Mouse (Mus musculus) heart, embryonic 13.5 days (tissue): ENCODE results near the gene Sik1. TPM values are rescaled to one million over a fixed set of nuclear protein-coding genes. Genes with fewer than 3 reads are reported as not detected.

ENCODE experiments used
- ATAC-seq: fragments of 200-750 bp; cut with Nextera tagmentation; 2 replicates; pipeline ENCODE4 v1.8.0; 2017; ENCODE audit warnings: moderate TSS enrichment; ENCODE audit not compliant: insufficient number of reproducible peaks, low FRiP score, low TSS enrichment; ENCODE audit errors: extremely low read depth
- H3K27ac ChIP-seq: fragments of 300-500 bp; sonication (generic); replicated peaks from 2 replicates; pipeline ENCODE4 v1.5.1; 2015; ENCODE audit warnings: moderate library complexity, mild to moderate bottlenecking, inconsistent platforms
- H3K27me3 ChIP-seq: fragments of 300-500 bp; sonication (generic); replicated peaks from 2 replicates; pipeline ENCODE4 v1.6.1; 2015; ENCODE audit warnings: mild to moderate bottlenecking, inconsistent platforms
- H3K36me3 ChIP-seq: fragments of 300-500 bp; sonication (generic); 2 replicates; pipeline ENCODE4 v1.6.1; 2015; ENCODE audit warnings: mild to moderate bottlenecking, inconsistent platforms
- H3K4me1 ChIP-seq: fragments of 300-500 bp; sonication (generic); 2 replicates; pipeline ENCODE4 v1.6.1; 2015; ENCODE audit warnings: inconsistent platforms
- H3K4me2 ChIP-seq: fragments of 300-500 bp; sonication (generic); 2 replicates; pipeline ENCODE4 v1.6.1; 2015; ENCODE audit warnings: inconsistent platforms, mild to moderate bottlenecking, moderate library complexity
- H3K4me3 ChIP-seq: fragments of 300-500 bp; sonication (generic); 2 replicates; pipeline ENCODE4 v1.5.1; 2015; ENCODE audit warnings: moderate library complexity, mild to moderate bottlenecking, inconsistent platforms
- H3K9ac ChIP-seq: fragments of 300-500 bp; sonication (generic); 2 replicates; pipeline ENCODE4 v1.6.1; 2015; ENCODE audit warnings: inconsistent platforms, mild to moderate bottlenecking, moderate library complexity
- H3K9me3 ChIP-seq: fragments of 300-500 bp; sonication (generic); 2 replicates; pipeline ENCODE4 v1.6.1; 2016; ENCODE audit warnings: inconsistent platforms
- WGBS: fragments of 180-500 bp; shearing (Covaris S2); methylation state at CpG from one replicate; pipeline ENCODE4 v1.1.7; 2015; ENCODE audit warnings: mixed read lengths; 5-methylcytosine and 5-hydroxymethylcytosine counted together
- polyA plus RNA-seq: library from polyadenylated mRNA; unstranded; fragments of >200 nt; fragmentation: Nextera tagmentation; extraction: Ambion mirVana; gene quantifications from 2 replicates; pipeline ENCODE4 v1.2.1, GENCODE M21; 2015

Sik1 gene
- polyA plus RNA-seq, 1 experiment from 2014 or later = 17.6 TPM

DNA sequence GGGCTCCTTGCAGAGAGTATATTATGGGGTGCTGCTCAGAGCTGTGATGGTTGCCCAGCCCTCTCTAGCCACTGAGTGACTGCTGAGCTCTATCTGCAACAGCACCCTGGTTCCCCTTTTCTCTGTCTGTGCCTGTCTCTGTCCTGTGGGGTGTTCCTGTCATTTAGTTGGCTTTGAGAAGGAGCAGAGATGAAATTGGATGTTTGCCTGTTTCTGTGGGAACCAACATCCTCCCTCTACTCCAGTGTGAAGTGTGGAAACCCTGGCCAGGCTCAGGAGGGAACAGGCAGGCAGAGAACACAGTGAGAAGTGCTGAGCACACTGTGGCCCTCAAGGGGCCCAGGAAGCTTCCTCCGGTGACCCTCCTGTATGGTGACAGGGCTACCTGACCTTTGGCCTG, 40.8 kb downstream of the Sik1 start:
- Histone ChIP-seq H3K27ac (no peak overlapping the region), H3K4me1 (peaks cover 22% of the 10 kb centered on the region), H3K4me2 (no peak overlapping the region), H3K9ac (no peak overlapping the region), H3K36me3 (no peaks in the 10 kb centered on the region), H3K4me3 (no peak overlapping the region), H3K9me3 (no peaks in the 10 kb centered on the region), H3K27me3 (no peaks in the 10 kb centered on the region)
- WGBS = 70% methylated on average over 1 of the region's 1 CpGs
- no peak for ATAC-seq

DNA sequence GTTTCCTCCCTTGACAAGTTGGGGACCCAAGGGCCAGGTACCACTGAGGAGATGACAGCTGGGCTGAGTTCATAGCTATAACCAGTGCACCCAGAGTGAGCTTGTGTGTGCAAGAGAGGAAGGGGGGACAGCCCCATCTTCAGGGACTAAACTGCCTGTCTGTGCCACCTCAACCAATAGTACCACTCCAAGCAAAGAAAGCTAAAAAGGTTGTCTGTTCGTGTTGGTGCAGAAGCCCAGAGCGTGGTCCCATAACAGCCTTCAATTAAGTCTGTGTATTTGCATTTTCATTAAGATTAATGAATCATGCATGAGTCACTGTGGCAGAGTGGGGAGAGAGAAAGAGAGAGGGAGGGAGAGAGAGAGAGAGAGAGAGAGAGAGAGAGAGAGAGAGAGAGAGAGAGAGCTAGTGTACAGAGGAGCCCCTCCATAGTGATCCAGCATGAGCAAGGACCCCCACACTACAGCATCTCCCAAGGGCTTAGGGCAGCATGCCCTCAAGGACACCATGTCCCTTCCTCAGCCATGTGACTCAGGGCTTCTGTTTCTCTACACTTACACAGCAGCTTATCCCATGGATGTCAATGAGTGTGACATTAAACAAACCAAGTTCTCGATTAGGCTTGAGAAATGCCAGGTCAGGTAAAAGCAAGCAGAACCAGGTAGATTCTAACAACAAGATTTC, 41.5 kb downstream of the Sik1 start:
- 68% methylated on average over 3 of the region's 3 CpGs for WGBS

DNA sequence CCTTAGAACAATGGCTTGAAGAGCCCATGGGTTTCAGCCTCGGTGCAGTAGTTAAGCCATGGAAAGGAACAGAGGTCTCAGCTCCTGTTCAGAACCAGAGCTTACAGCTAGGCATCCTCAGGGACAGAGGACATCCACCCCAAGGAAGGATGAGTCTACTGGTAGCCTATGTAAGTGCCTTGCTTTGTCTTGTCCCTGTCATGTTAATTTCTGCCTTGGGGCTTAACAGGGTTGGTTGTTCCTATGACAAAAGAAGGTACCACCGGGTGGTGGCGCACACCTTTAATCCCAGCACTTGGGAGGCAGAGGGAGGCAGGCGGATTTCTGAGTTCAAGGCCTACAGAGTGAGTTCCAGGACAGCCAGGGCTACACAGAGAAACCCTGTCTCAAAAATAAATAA, 44.3 kb downstream of the Sik1 start:
- no peaks in the 10 kb centered on the region for H3K36me3 ChIP-seq
- H3K9me3 ChIP-seq = no peaks in the 10 kb centered on the region
- no peak overlapping the region for H3K4me3 ChIP-seq
- H3K27me3 ChIP-seq = no peaks in the 10 kb centered on the region
- no peak overlapping the region for H3K9ac ChIP-seq
- H3K27ac ChIP-seq = no peak overlapping the region
- peaks cover 25% of the 10 kb centered on the region for H3K4me1 ChIP-seq
- WGBS = 57% methylated on average over 4 of the region's 4 CpGs
- ATAC-seq = no peak
- no peak overlapping the region for H3K4me2 ChIP-seq

More for the DNA sequence above, 41.5 kb downstream of the Sik1 start:
- Histone ChIP-seq H3K4me1 (peaks cover 14% of the 10 kb centered on the region), H3K4me3 (no peak overlapping the region), H3K27ac (no peak overlapping the region), H3K27me3 (no peaks in the 10 kb centered on the region), H3K36me3 (no peaks in the 10 kb centered on the region), H3K4me2 (no peak overlapping the region), H3K9ac (no peak overlapping the region), H3K9me3 (no peaks in the 10 kb centered on the region)
- ATAC-seq = no peak

DNA sequence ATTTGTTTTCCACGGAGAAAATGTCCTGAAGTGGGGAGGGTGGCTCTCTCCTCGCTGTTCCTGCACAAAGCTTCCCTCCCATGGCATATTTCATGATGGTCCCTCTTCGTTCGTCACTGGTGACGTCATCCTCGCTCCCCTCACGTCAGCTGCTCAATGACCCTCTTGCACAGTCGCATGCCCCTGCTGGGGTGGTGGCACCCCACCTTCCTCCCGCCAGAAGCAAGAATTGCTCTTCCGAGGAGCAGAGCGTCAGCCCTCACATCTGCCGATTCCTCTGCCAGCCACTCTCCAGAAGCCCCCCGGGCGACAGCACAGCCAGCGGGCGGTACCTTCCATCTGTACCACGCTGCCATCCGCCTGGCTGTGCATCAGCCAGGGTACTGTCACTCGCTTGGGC, 45.7 kb downstream of the Sik1 start:
- 68% methylated on average over 19 of the region's 19 CpGs for WGBS
- H3K36me3 ChIP-seq = no peaks in the 10 kb centered on the region
- no peaks in the 10 kb centered on the region for H3K9me3 ChIP-seq
- no peak overlapping the region for H3K9ac ChIP-seq
- H3K4me2 ChIP-seq = no peak overlapping the region
- peaks cover 34% of the 10 kb centered on the region for H3K4me1 ChIP-seq
- no peaks in the 10 kb centered on the region for H3K27me3 ChIP-seq
- ATAC-seq = no peak
- no peak overlapping the region for H3K27ac ChIP-seq
- no peak overlapping the region for H3K4me3 ChIP-seq

DNA sequence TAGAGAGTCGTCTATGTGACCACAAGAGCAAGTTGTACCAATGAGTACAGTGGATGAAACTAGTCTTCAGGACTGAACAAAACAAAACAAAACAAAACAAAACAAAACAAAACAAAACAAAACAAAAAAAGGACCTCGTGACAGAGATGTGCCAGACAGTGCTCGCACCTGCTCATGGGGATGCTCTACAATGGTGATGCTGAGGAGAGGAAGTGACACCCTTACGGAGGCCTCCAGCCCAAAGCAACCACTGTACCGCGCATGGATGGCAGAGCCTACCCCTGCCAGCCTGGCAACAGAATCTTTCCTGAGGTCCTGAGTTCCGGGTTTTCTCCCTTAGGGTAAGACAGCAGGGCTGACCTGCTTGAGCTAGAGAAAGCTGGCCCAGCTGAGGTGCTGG, 46.5 kb downstream of the Sik1 start:
- Histone ChIP-seq H3K9ac (no peak overlapping the region), H3K9me3 (no peaks in the 10 kb centered on the region)
- ATAC-seq = no peak

DNA sequence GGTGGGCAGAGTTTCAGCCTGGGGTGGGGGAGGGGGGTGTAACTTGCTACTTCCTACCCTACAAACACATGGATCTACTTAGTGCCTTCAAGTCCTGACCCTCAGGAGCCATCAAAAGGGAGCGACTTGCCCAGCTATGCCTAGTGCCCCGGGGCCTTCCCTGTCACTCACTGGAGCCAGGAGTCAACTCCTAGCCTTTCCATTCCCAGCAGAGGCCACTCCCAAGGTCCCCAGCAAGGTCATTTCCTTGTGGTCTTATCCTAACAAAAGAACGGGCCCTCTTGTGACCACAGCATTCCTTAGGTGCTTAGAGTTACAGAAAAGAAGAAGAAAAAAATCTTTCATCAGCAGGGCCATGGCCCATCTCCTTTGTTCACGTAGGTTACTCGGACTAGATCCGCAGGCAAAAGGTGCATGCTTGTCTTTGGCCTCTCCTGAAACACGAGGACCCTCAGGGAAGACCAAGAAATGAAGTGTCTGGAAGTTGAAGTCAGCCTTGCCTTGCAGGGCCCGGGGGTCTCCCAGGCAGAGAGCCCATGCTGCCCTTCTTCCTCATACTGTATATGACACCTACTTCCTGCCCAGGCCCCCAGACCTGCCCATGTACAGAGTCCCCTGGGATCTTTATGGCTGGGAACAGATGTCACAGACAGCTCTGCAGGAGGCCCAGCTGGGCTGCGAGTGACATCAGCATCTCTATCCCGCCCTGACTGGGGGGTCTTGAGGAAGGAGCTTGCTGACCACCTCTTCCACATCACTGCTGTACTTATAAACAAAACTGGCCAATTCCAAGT, 47.3 kb downstream of the Sik1 start:
- Histone ChIP-seq H3K9ac (no peak overlapping the region), H3K27ac (no peak overlapping the region), H3K4me2 (no peak overlapping the region), H3K36me3 (no peaks in the 10 kb centered on the region), H3K4me3 (no peak overlapping the region), H3K27me3 (no peaks in the 10 kb centered on the region), H3K4me1 (peaks cover 26% of the 10 kb centered on the region), H3K9me3 (no peaks in the 10 kb centered on the region)
- ATAC-seq = no peak; the same call in 1 of the 2 replicates
- WGBS = 47% methylated on average over 10 of the region's 10 CpGs

More for the DNA sequence above, 46.5 kb downstream of the Sik1 start:
- Histone ChIP-seq H3K36me3 (no peaks in the 10 kb centered on the region), H3K27me3 (no peaks in the 10 kb centered on the region), H3K4me1 (peaks cover 27% of the 10 kb centered on the region), H3K4me2 (no peak overlapping the region), H3K4me3 (no peak overlapping the region), H3K27ac (no peak overlapping the region)
- WGBS = 82% methylated on average over 7 of the region's 7 CpGs

DNA sequence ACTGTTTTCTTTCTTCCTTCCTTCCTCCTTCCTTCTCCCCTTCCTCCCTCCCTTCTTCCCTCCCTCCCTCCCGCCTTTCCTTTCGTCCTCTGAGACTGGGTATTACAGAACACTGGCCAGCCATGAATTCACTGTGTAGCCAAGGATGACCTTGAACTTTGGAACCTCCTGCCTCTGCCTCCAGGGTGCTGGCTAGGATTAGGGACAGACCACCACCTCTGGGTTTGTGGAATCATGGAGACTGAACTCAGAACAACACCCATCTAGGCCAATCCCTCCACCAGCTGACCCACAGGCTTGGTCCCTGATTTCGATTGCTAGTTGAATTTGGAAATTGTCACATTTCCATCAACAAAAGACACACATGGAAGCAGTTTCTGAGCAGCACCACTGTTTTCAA, 49.1 kb downstream of the Sik1 start:
- no peaks in the 10 kb centered on the region for H3K36me3 ChIP-seq
- H3K4me2 ChIP-seq = no peak overlapping the region
- no peaks in the 10 kb centered on the region for H3K27me3 ChIP-seq
- no peak overlapping the region for H3K27ac ChIP-seq
- no peaks in the 10 kb centered on the region for H3K9me3 ChIP-seq
- ATAC-seq = no peak
- peak overlapping the region; percentile 40; the same call in 1 of the 2 replicates for H3K9ac ChIP-seq
- no peak overlapping the region for H3K4me3 ChIP-seq
- WGBS = 56% methylated on average over 3 of the region's 3 CpGs
- H3K4me1 ChIP-seq = peaks cover 26% of the 10 kb centered on the region

DNA sequence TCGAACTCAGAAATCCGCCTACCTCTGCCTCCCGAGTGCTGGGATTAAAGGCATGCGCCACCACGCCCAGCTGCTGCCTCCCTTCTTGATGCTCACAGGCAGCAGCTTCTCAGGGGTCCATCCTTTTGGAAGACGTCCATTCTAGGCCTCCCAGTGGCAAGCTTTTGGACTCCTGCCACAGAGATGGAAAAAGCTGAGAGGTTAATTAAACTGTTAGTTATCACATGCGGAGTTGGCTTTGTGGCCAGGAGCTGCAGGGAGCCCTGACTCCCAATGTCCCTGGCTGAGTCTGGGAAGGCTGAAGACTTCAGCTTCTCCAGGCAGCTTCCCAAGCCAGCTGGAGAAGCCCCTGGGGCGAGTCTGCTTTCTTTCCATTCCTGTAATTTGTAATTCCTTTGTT, 49.6 kb downstream of the Sik1 start:
- ATAC-seq = no peak
- no peak overlapping the region for H3K27ac ChIP-seq
- H3K9ac ChIP-seq = peak overlapping the region; percentile 40; the same call in 1 of the 2 replicates

DNA sequence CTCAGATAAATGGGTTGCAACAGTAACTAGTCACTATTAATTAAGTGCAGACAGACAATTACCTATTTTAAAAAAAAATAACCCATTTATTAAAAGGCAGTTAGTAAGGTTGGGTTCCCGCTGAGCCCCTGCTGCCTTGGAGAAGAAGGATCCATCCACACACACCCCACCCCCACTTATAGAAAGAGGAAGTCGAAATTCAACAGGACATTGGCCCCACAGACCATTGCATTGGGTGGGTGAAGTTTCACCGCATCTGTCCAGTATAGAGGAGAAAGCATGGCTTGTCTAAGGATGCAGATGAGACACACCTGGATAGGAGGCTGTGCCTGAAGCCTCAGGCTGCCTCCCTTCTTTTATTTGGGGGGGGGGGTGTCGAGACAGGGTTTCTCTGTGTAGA, 50.0 kb downstream of the Sik1 start:
- Histone ChIP-seq H3K27ac (no peak overlapping the region), H3K36me3 (no peaks in the 10 kb centered on the region), H3K9me3 (no peaks in the 10 kb centered on the region), H3K27me3 (no peaks in the 10 kb centered on the region; the same call in 1 of the 2 replicates), H3K4me2 (no peak overlapping the region), H3K4me1 (peaks cover 26% of the 10 kb centered on the region), H3K9ac (no peak overlapping the region), H3K4me3 (no peak overlapping the region)
- no peak for ATAC-seq
- WGBS = 68% methylated on average over 4 of the region's 4 CpGs

More for the DNA sequence above, 49.6 kb downstream of the Sik1 start:
- Histone ChIP-seq H3K4me2 (no peak overlapping the region), H3K4me3 (no peak overlapping the region), H3K4me1 (peaks cover 26% of the 10 kb centered on the region), H3K36me3 (no peaks in the 10 kb centered on the region), H3K27me3 (no peaks in the 10 kb centered on the region), H3K9me3 (no peaks in the 10 kb centered on the region)
- WGBS = 45% methylated on average over 8 of the region's 8 CpGs

DNA sequence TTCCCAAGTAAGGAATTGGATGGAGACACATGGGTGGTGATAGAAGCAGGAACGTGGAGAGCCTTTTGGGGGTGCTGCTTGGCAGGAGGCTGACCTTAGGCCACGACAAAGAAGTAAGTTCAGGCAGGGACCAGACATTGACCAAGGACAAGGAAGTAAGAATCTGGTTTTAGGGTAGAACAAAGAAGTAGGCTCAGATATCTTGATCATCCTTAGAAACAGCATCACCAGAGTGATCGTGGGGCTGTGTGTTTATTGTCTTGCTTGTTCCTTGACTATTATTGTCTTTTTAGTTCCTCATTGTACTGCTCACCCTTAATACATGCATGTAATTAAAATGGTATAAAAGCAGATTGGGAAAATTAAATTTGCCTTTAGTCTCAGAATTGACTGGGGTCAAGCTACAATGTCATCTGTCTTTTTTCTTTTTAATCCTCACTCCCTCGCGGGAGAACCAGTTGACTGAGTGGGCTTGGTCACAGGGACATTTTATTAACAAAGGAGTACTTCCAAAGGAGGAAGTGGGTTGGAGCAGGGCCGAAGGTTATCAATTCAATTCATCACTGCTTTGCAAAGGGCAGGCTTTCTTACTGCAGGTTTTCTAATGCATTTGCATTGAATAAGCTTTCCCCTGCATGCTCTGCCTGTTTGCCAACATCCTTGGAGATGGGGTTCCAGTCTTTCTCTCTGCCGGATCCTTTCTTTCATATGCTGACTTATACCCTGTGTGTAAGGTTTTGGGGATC, 53.2 kb downstream of the Sik1 start:
- Histone ChIP-seq H3K4me3 (no peak overlapping the region), H3K27ac (no peak overlapping the region), H3K4me1 (peaks cover 18% of the 10 kb centered on the region), H3K4me2 (no peak overlapping the region), H3K9me3 (no peaks in the 10 kb centered on the region), H3K36me3 (no peaks in the 10 kb centered on the region), H3K27me3 (peaks cover 6% of the 10 kb centered on the region), H3K9ac (no peak overlapping the region)
- no peak for ATAC-seq
- WGBS = 60% methylated on average over 7 of the region's 7 CpGs

DNA sequence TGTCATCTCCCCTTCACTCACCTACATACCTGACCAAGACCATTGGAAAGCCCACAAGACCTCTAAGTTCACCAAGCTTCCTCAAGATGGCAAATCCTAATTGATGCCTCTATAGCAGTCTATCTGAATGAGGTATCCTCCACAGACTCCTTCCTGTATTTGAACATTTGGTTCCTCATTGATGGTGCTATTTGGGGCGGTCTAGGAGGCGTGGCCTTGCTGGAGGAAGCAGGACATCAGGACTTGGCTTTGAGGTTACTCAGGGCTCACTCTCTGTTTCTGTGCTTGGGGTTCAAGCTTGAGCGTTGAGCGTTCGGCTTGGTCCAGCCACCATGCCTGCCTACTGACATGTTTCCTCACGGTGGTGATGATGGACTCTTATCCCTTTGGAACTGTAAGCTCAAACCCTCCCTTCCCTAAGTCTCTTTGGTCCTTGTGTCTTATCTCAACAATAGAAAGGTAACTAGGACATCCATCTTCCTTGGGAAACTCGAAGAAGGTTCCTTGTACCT, 54.7 kb downstream of the Sik1 start:
- no peak for ATAC-seq
- H3K36me3 ChIP-seq = no peaks in the 10 kb centered on the region
- H3K4me3 ChIP-seq = no peak overlapping the region
- no peak overlapping the region for H3K27ac ChIP-seq
- H3K4me1 ChIP-seq = peaks cover 14% of the 10 kb centered on the region
- H3K27me3 ChIP-seq = peaks cover 6% of the 10 kb centered on the region
- no peak overlapping the region for H3K9ac ChIP-seq
- no peak overlapping the region for H3K4me2 ChIP-seq
- no peaks in the 10 kb centered on the region for H3K9me3 ChIP-seq
- 82% methylated on average over 7 of the region's 7 CpGs for WGBS
